Mouse (Mus musculus) lung, postnatal 36 days (tissue): ENCODE measurements around the gene Dmac2.
"Not testable (repeated sequence)": the region's sequence is repeated elsewhere in the genome, so short reads cannot be mapped to it uniquely, and the experiment has no call there.

ENCODE experiments used
- DNase-seq: peaks from one replicate; pipeline ENCODE4 v3.0.0; 2022; ENCODE audit warnings: mixed read lengths

Dmac2 gene

GRCm38 (mm10) chr7:25618865-25619721, at the start of gene Dmac2:
TSS of gene Dmac2 (plus strand) at chr7:25619414.
- DNase-seq, result peak; percentile 97

- not testable (repeated sequence) for DNase-seq
Measured at GRCm38 (mm10) chr7:25573806-25574205, 45.4 kb upstream of the Dmac2 start.

GRCm38 (mm10) chr7:25575105-25575504, 44.1 kb upstream of the Dmac2 start:
- no peak for DNase-seq

- DNase-seq, result no peak
Measured at GRCm38 (mm10) chr7:25575870-25576269, 43.3 kb upstream of the Dmac2 start.

GRCm38 (mm10) chr7:25576308-25576707, 42.9 kb upstream of the Dmac2 start:
- not testable (repeated sequence) for DNase-seq

GRCm38 (mm10) chr7:25576793-25577437, 42.3 kb upstream of the Dmac2 start:
- peak; percentile 39 for DNase-seq

GRCm38 (mm10) chr7:25579441-25579840, 39.8 kb upstream of the Dmac2 start:
- no peak for DNase-seq

- no peak for DNase-seq
Measured at GRCm38 (mm10) chr7:25582301-25582810, 36.9 kb upstream of the Dmac2 start.

GRCm38 (mm10) chr7:25584651-25585050, 34.6 kb upstream of the Dmac2 start:
- no peak for DNase-seq

- no peak for DNase-seq
Measured at GRCm38 (mm10) chr7:25585351-25586204, 33.6 kb upstream of the Dmac2 start.

- DNase-seq, result no peak
Measured at GRCm38 (mm10) chr7:25591226-25591625, 28.0 kb upstream of the Dmac2 start.

GRCm38 (mm10) chr7:25593859-25594258, 25.4 kb upstream of the Dmac2 start:
- no peak for DNase-seq

- DNase-seq, result peak; percentile 89
Measured at GRCm38 (mm10) chr7:25599663-25600062, 19.6 kb upstream of the Dmac2 start.

GRCm38 (mm10) chr7:25600666-25601065, 18.5 kb upstream of the Dmac2 start:
- DNase-seq, result no peak

GRCm38 (mm10) chr7:25601346-25601745, 17.9 kb upstream of the Dmac2 start:
- DNase-seq, result no peak

GRCm38 (mm10) chr7:25606625-25607063, 12.6 kb upstream of the Dmac2 start:
- DNase-seq, result no peak

GRCm38 (mm10) chr7:25607196-25607595, 12.0 kb upstream of the Dmac2 start:
- DNase-seq, result no peak

GRCm38 (mm10) chr7:25610056-25610455, 9.2 kb upstream of the Dmac2 start:
- no peak for DNase-seq

- DNase-seq, result no peak
Measured at GRCm38 (mm10) chr7:25611501-25611900, 7.7 kb upstream of the Dmac2 start.

GRCm38 (mm10) chr7:25614086-25614485, 5.1 kb upstream of the Dmac2 start:
- DNase-seq, result no peak

- no peak for DNase-seq
Measured at GRCm38 (mm10) chr7:25614831-25615705, 4.1 kb upstream of the Dmac2 start.

GRCm38 (mm10) chr7:25615706-25616011, 3.6 kb upstream of the Dmac2 start, which contains the start of gene Erich4:
TSS of gene Erich4 (minus strand) at chr7:25615892.
- DNase-seq, result no peak
